Mouse (Mus musculus) myocyte (in vitro differentiated cells): ENCODE measurements around the gene Ankrd39. TPM values are rescaled to one million over a fixed set of nuclear protein-coding genes. Genes with fewer than 3 reads are reported as not detected.

Source experiments
- H3K27me3 ChIP-seq: one replicate; pipeline ENCODE4 v1.6.1; 2011; ENCODE audit not compliant: control insufficient read depth, insufficient read depth, insufficient read length
- H3K36me3 ChIP-seq: one replicate; pipeline ENCODE4 v1.6.1; 2011; ENCODE audit not compliant: control insufficient read depth, insufficient read depth
- H3K4me2 ChIP-seq: one replicate; pipeline ENCODE4 v1.6.1; 2011; ENCODE audit warnings: low read depth, control low read depth
- H3K4me3 ChIP-seq: one replicate; pipeline ENCODE4 v1.5.1; 2011; ENCODE audit warnings: mild to moderate bottlenecking, control low read depth, moderate library complexity
- H3K79me2 ChIP-seq: one replicate; pipeline ENCODE4 v1.6.1; 2011; ENCODE audit not compliant: control insufficient read depth, insufficient read depth
- H3ac ChIP-seq: one replicate; pipeline ENCODE4 v1.6.1; 2011; ENCODE audit not compliant: control insufficient read depth, insufficient read length
- CEBPB ChIP-seq: IDR thresholded peaks from 2 replicates; pipeline ENCODE4 v1.6.1; 2011; ENCODE audit warnings: mild to moderate bottlenecking, moderate library complexity; ENCODE audit not compliant: poor library complexity, insufficient read depth, severe bottlenecking
- E2F4 ChIP-seq: IDR thresholded peaks from one replicate; pipeline ENCODE4 v1.6.1; 2011; ENCODE audit warnings: mild to moderate bottlenecking, control low read depth, moderate library complexity; ENCODE audit not compliant: insufficient read depth
- MAX ChIP-seq: IDR thresholded peaks from one replicate; pipeline ENCODE4 v1.6.1; 2011; ENCODE audit warnings: low read depth, mild to moderate bottlenecking, control low read depth
- MYOD1 ChIP-seq, 3 experiments: IDR thresholded peaks; one replicate each; pipeline ENCODE4 v1.6.1; 2011; ENCODE audit warnings: control low read depth in 2 of 3, low read depth in 2 of 3, mild to moderate bottlenecking in 2 of 3, moderate library complexity in 1 of 3; ENCODE audit not compliant: insufficient read length in 2 of 3, control insufficient read depth in 1 of 3
- MYOG ChIP-seq, 3 experiments: IDR thresholded peaks; one replicate each; pipeline ENCODE4 v1.6.1; 2011; ENCODE audit warnings: control low read depth in 2 of 3, low read depth in 2 of 3, mild to moderate bottlenecking in 2 of 3; ENCODE audit not compliant: insufficient read length in 2 of 3, control insufficient read depth in 1 of 3, insufficient read depth in 1 of 3
- POLR2A ChIP-seq: IDR thresholded peaks from one replicate; pipeline ENCODE4 v1.6.1; 2011; ENCODE audit warnings: low read depth, mild to moderate bottlenecking, control low read depth, moderate library complexity; ENCODE audit not compliant: insufficient read length
- POLR2AphosphoS2 ChIP-seq: IDR thresholded peaks from one replicate; pipeline ENCODE4 v1.6.1; 2011; ENCODE audit warnings: low read depth, control low read depth; ENCODE audit not compliant: insufficient read length
- REST ChIP-seq: IDR thresholded peaks from one replicate; pipeline ENCODE4 v1.6.1; 2011; ENCODE audit warnings: mild to moderate bottlenecking, control low read depth, moderate library complexity; ENCODE audit not compliant: insufficient read depth, insufficient read length
- SRF ChIP-seq: IDR thresholded peaks from one replicate; pipeline ENCODE4 v1.6.1; 2011; ENCODE audit warnings: low read depth; ENCODE audit not compliant: control insufficient read depth, insufficient read length
- TCF12 ChIP-seq: IDR thresholded peaks from one replicate; pipeline ENCODE4 v1.6.1; 2011; ENCODE audit warnings: mild to moderate bottlenecking, control low read depth; ENCODE audit not compliant: poor library complexity, insufficient read depth, severe bottlenecking
- TCF3 ChIP-seq: IDR thresholded peaks from one replicate; pipeline ENCODE4 v1.6.1; 2011; ENCODE audit warnings: low read depth, control low read depth; ENCODE audit not compliant: insufficient read length
- USF1 ChIP-seq: IDR thresholded peaks from one replicate; pipeline ENCODE4 v1.6.1; 2011; ENCODE audit warnings: low read depth, mild to moderate bottlenecking, control low read depth, moderate library complexity
- polyA plus RNA-seq: library from polyadenylated mRNA; unstranded; fragments of >200 nt; fragmentation: generic; extraction: Trizol; gene quantifications from one replicate; pipeline ENCODE4 v1.2.1, GENCODE M21; 2012; ENCODE audit warnings: missing spikeins

The Ankrd39 gene
- polyA plus RNA-seq, 1 experiment: 17.9 TPM

- Histone ChIP-seq H3K27me3 (no peaks in the 10 kb centered on the region), H3K4me3 (peak within 1 kb of the TSS; percentile 99), H3K79me2 (peaks cover 41% of the 10 kb centered on the region), H3K4me2 (peak within 1 kb of the TSS; percentile 98), H3ac (peak within 1 kb of the TSS; percentile 66), H3K36me3 (peaks cover 15% of the 10 kb centered on the region)
- no peak for TF ChIP-seq SRF
- peak; percentile 53 for TF ChIP-seq POLR2AphosphoS2
- peak; percentile 54 for TF ChIP-seq POLR2A
- TF ChIP-seq MYOG (IDR thresholded peaks at IDR 0.05; ENCODE audit: control insufficient read depth in 1 of 3, insufficient read depth in 1 of 3, insufficient read length in 2 of 3, low read depth in 2 of 3): peak in 1 of 3 experiments; percentile 37
Observed at GRCm38 (mm10) chr1:36558031-36558993, 11.1 kb upstream of the Ankrd39 start, which contains the start of gene Sema4c. Sema4c (minus strand) TSS chr1:36558349.

GRCm38 (mm10) chr1:36557457-36558011, 10.3 kb upstream of the Ankrd39 start:
- H3K27me3 ChIP-seq: no peaks in the 10 kb centered on the region
- H3K79me2 ChIP-seq: peaks cover 41% of the 10 kb centered on the region
- H3K4me3 ChIP-seq: peak overlapping the region; percentile 99
- peak overlapping the region; percentile 66 for H3ac ChIP-seq
- TF ChIP-seq MYOG (IDR thresholded peaks at IDR 0.05; ENCODE audit: control insufficient read depth in 1 of 3, insufficient read depth in 1 of 3, insufficient read length in 2 of 3, low read depth in 2 of 3): peak in 2 of 3 experiments; percentile 26 to 83
- TF ChIP-seq E2F4: no peak
- TF ChIP-seq REST: peak; percentile 5
- no peak for TF ChIP-seq USF1
- no peak for TF ChIP-seq CEBPB
- no peak for TF ChIP-seq SRF
- no peak for TF ChIP-seq TCF12
- TF ChIP-seq POLR2A: no peak
- TF ChIP-seq MYOD1 (IDR thresholded peaks at IDR 0.05; ENCODE audit: control insufficient read depth in 1 of 3, insufficient read length in 2 of 3, low read depth in 2 of 3): peak in 1 of 3 experiments; percentile 65
- peak; percentile 31 for TF ChIP-seq POLR2AphosphoS2
- no peak for TF ChIP-seq MAX
- H3K4me2 ChIP-seq: peak overlapping the region; percentile 51
- peaks cover 22% of the 10 kb centered on the region for H3K36me3 ChIP-seq

GRCm38 (mm10) chr1:36556553-36557456, 9.6 kb upstream of the Ankrd39 start:
- no peak for TF ChIP-seq USF1
- TF ChIP-seq POLR2A: peak; percentile 72
- TF ChIP-seq SRF: no peak
- TF ChIP-seq POLR2AphosphoS2: peak; percentile 68
- no peak for TF ChIP-seq MAX
- no peak for TF ChIP-seq MYOG (IDR thresholded peaks at IDR 0.05; ENCODE audit: control insufficient read depth in 1 of 3, insufficient read depth in 1 of 3, insufficient read length in 2 of 3, low read depth in 2 of 3)
- TF ChIP-seq TCF3: no peak
- TF ChIP-seq CEBPB: 0 out of 2 replicates have a peak, but pooled peaks have one; percentile 34
- no peak for TF ChIP-seq TCF12
- peak; percentile 46 for TF ChIP-seq E2F4
- no peak for TF ChIP-seq REST
- peak overlapping the region; percentile 93 for H3K4me2 ChIP-seq
- H3ac ChIP-seq: peak overlapping the region; percentile 66
- peaks cover 41% of the 10 kb centered on the region for H3K79me2 ChIP-seq
- peaks cover 29% of the 10 kb centered on the region for H3K36me3 ChIP-seq
- H3K27me3 ChIP-seq: no peaks in the 10 kb centered on the region
- H3K4me3 ChIP-seq: peak overlapping the region; percentile 99

GRCm38 (mm10) chr1:36555798-36556395, 8.7 kb upstream of the Ankrd39 start:
- peaks cover 38% of the 10 kb centered on the region for H3K36me3 ChIP-seq
- H3K4me2 ChIP-seq: peak overlapping the region; percentile 93
- H3K4me3 ChIP-seq: peak overlapping the region; percentile 99
- peaks cover 43% of the 10 kb centered on the region for H3K79me2 ChIP-seq
- TF ChIP-seq MYOG (IDR thresholded peaks at IDR 0.05; ENCODE audit: control insufficient read depth in 1 of 3, insufficient read depth in 1 of 3, insufficient read length in 2 of 3, low read depth in 2 of 3): no peak
- TF ChIP-seq E2F4: no peak
- H3K27me3 ChIP-seq: no peaks in the 10 kb centered on the region
- H3ac ChIP-seq: peak overlapping the region; percentile 66
